Mouse (Mus musculus) gastrocnemius, adult 2 months (tissue): ENCODE data around the gene Gm20916. TPM values are rescaled to one million over a fixed set of nuclear protein-coding genes. Genes with fewer than 3 reads are reported as not detected.
"Not testable (repeated sequence)": the region's sequence is repeated elsewhere in the genome, so short reads cannot be mapped to it uniquely, and the experiment has no call there.

ENCODE experiments used
- DNase-seq: peaks from one replicate; pipeline ENCODE4 v3.0.0; 2022
- H3K27ac ChIP-seq: fragments of 200-600 bp; 2 replicates; pipeline ENCODE4 v1.8.1; 2022; ENCODE audit warnings: mild to moderate bottlenecking
- H3K4me3 ChIP-seq: fragments of 200-600 bp; 2 replicates; pipeline ENCODE4 v1.8.1; 2022; ENCODE audit warnings: mild to moderate bottlenecking, moderate library complexity
- intact Hi-C: fragments of 180-260 bp; cut with DNase I; formaldehyde crosslinking; loops from one replicate; pipeline ENCODE4 v1.15.1; 2025
- long read RNA-seq, 2 experiments: library from polyadenylated mRNA; stranded (forward); transcript quantifications; one replicate each; pipeline ENCODE4 v2.0.0; 2021
- total RNA-seq, 2 experiments: library from RNA; stranded (reverse); gene quantifications; 2 replicates each; pipeline ENCODE4 v1.2.3; 2021

Gene Gm20916
- not detected for total RNA-seq
- long read RNA-seq, experiment 1 = 0 reads
- long read RNA-seq, experiment 2 = 0 reads

GRCm38 (mm10) chrY:79319265-79319664, at the start of gene Gm20916:
Gene Gm20916 (plus strand): TSS chrY:79319565.
- H3K4me3 ChIP-seq, intact Hi-C loops, H3K27ac ChIP-seq, DNase-seq: not testable (repeated sequence)

Other genes starting within 250 kb of the Gm20916 start
- gene Gm20917, start 168.4 kb upstream of the Gm20916 start, total RNA-seq = not detected